Mouse (Mus musculus): Measurements from ENCODE around the gene Fzr1.

DNA sequence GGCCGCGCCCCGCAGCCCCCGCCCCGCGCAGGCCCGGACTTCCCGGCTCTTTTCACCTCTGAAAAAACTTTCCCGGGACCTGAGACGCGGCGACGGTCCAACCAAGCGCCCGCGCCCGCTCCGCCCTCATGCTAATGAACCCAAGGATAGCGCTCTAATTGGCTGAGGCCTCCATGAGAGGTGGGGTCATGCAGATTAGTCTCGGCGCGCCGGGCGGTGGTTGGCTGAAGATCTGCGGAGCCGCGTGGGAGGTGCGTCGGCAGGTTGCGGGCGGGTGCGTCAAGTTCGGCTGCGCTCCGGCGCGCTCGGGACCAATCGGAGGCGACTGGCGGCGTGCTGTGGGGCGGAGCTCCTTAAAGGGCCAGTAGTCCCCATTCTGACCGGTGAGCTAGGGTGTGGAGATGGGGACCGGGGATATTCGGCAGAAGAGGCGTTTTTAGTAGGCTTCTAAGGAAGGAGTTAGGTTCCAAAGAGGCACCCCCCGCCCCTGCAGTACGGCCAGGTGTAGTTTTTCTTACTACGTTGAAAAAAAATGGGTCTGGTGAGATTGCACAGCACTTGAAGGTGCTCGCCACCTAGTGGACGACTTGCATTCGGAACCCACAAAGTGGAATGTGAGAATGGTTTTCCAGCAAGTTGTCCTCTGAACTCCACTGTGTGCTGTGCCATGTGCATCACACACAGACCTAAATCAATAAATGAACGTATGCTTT, 27.8 kb downstream of the Fzr1 start, which contains the start of gene Hmg20b:
- no peak for TF ChIP-seq GATA1 (IDR thresholded peaks at IDR 0.05; ENCODE audit: low read length)
- TF ChIP-seq TAL1 (IDR thresholded peaks at IDR 0.05; ENCODE audit: low read length), result no peak
